Mouse (Mus musculus) cerebellum, adult (tissue): ENCODE data around the gene Itgb1bp1.

Experiments
- ATAC-seq: cut with Nextera tagmentation; 2 replicates; pipeline ENCODE4 v1.9.2; 2017; ENCODE audit warnings: mild to moderate bottlenecking, moderate library complexity, mixed read lengths; ENCODE audit not compliant: insufficient number of reproducible peaks, low FRiP score, low TSS enrichment

Itgb1bp1 gene

DNA sequence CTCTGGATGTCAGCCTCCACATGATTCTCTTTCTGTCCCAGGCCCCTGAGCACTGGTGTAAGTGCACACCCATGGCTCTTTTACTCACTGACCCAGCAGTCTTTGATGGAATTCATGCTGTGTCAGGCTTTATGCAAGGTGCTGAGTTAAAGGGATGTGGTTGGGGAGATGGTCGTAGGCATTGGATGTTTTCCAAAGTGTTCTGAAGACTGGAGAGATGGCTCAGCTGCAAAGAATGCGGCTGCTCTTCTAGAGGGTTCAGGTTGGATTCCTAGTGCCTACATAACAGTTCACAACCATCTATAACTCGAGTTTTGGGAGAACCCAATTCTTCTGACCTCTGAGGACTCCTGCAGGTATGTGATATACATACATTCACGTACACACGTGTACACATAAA, 78.7 kb downstream of the Itgb1bp1 start:
- no peak for ATAC-seq

DNA sequence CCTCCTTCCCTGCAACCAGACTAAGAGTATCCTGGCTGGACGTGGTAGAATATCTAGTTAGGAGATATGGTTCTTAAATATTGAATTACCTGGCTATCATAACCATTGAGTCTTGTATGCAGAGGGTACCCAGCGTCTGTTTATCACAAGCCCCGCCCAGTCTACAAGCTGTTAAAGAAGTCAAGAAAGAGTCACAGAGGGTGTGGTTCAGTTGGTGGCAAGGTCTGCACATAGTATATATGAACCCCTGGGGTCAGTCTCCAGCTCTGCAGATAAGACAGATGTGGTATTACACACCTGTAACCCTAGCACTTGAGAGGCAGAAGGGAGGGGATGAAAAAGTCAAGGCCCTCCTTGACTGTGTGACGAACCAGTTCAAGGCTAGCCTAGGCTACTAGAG, 80.3 kb downstream of the Itgb1bp1 start:
- ATAC-seq = no peak

DNA sequence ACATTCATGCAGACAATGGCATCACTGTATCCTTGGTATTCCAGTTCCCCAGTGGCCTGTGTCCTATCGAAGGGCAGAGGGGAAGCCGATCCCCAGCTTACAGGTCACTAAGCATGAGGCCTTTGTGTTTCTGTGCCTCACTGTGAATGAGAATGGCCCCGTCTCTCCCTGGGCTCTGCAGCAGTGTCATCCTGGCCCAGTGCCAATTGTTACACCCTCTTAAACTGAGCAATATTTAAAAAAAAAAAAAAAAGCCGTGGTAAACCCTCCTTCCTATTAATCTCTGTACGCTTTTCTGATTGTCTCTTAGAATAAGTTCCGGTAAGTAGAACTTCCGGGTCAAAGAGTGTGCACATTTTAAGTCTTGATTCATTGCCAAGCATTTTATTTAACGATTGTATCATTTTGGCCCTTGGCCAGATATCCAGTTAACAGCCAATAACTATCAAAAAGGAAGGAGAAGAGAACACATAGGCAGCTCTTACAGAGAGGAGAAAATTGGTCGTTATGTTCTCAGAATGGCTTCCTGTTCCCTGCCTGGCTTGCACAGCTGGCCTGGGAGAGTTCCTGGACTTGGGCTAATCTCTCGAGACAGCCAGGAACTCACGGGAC, 81.3 kb downstream of the Itgb1bp1 start:
- no peak for ATAC-seq

DNA sequence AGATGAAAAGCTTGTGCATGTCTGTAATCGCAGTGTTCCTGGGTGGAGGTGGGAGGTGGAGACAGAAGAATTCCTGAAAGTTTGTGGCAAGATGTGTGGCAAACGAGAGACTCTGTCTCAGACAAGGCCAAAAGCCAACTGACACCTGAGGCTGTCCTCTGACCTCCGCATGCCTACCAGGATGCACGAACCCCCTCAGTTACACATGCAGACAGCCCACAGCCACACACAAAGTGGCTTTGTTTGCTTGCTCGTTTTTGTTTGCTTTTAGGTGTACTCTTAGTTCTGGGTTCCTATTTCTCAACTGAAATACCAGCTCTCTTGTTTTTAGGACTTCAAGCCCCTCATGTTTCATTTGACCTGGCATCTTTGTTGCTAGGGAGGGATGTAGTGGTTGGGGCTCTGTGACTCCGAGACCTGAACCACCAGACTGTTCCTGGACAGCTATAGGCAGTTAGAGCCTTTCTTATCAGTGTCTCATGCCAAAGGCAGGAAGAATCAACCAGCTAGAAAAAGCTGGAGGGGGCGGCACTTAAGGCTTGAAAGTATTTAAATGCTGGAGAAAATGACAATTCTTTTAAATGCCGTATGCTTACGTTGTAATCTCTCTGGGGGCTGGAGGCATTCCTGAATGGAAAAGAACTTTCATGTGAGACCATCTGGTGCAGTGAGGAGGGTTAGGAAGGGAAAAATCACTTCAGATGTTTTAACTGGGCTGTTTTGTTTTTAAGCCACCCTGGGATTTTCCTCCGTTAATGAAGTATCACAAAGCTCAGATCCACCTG, 84.4 kb downstream of the Itgb1bp1 start:
- ATAC-seq = no peak

- no peak for ATAC-seq
Observed at GRCm38 (mm10) chr12:21200613-21201012, 85.5 kb downstream of the Itgb1bp1 start.

GRCm38 (mm10) chr12:21196420-21196819, 89.7 kb downstream of the Itgb1bp1 start:
- ATAC-seq = no peak

DNA sequence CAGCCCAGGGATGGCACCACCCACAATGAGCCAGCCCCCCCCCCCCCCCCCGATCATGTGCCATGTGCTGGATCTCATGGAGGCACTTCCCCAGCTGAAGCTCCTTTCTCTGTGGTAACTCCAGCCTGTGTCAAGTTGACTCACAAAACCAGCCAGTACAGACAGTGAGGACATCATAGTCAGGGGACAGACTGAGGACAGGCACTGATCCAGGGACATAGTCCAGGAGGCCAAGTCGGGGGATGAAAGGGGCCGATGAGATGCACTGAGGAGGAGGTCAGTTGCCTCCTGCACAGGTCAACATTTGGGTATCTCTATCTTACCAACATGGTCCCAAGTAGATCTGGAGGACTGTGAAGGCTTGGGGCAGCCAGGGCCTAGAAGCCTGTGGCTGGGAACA, 90.6 kb downstream of the Itgb1bp1 start:
- ATAC-seq = no peak

DNA sequence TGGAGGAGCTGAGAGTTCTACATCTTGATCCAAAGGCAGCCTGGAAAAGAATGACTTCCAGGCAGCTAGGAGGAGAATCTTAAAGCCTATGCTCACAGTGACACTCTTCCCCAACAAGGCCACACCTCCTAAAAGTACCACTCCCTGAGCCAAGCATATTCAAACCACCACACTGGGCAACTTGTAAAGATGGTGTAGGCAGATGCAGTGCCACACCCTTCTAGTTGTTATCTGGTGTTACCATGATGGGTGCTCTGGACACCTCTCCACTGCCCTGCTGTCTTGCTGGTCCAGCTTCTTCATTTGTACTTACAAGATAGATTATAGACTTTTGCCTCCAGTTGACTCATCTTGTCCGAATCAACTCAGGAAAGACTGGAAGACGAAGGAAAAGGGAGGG, 94.5 kb downstream of the Itgb1bp1 start:
- ATAC-seq = no peak
